Mouse (Mus musculus) G1E (cell line): ENCODE measurements around the gene Prr29.

Source experiments
- CTCF ChIP-seq: IDR thresholded peaks from 2 replicates; pipeline ENCODE4 v1.5.1; 2012; ENCODE audit warnings: low read depth, low read length, inconsistent platforms, mixed read lengths
- GATA1 ChIP-seq: IDR thresholded peaks from 2 replicates; pipeline ENCODE4 v1.6.1; 2012; ENCODE audit warnings: borderline replicate concordance, low read length, inconsistent platforms, mixed read lengths
- POLR2AphosphoS5 ChIP-seq: IDR thresholded peaks from 2 replicates; pipeline ENCODE4 v1.6.1; 2012; ENCODE audit warnings: low read depth, low read length, inconsistent platforms; ENCODE audit not compliant: insufficient replicate concordance
- TAL1 ChIP-seq: conservative IDR thresholded peaks from 2 replicates; pipeline ENCODE4 v1.6.1; 2012; ENCODE audit warnings: low read depth, low read length, inconsistent platforms, mixed read lengths

DNA sequence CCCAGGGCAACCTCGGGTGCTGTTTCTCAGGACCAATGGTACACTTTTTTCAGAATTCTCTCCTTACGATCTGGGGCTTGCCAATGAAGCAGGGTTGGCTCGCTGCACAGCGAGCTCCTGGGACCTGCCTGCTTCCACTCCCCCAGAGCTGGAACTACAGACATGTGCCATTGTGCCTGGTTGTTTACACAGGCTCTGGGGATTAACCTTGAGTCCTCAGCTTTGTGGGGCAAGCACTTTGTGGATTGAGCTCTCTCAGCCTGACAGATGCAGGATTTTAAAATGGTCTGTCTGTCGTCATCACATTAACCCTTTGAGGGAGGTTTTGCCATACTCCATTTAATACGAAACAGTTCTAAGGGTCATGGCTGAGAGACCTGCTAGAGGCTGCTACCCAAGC, 20.4 kb upstream of the Prr29 start:
- TF ChIP-seq CTCF (no peak), GATA1 (no peak), TAL1 (no peak), POLR2AphosphoS5 (no peak)
